Mouse (Mus musculus) T-helper 2 cell (primary cell): ENCODE results near the gene Ccnd3.
"Not testable (repeated sequence)": the region's sequence is repeated elsewhere in the genome, so short reads cannot be mapped to it uniquely, and the experiment has no call there.

Experiments
- in situ Hi-C: fragments of 300-600 bp; cut with MboI, MseI; formaldehyde crosslinking; loops from one replicate; pipeline ENCODE4 v1.15.1; 2025; ENCODE audit warnings: high pct_unique_total_duplicates

Gene Ccnd3

DNA sequence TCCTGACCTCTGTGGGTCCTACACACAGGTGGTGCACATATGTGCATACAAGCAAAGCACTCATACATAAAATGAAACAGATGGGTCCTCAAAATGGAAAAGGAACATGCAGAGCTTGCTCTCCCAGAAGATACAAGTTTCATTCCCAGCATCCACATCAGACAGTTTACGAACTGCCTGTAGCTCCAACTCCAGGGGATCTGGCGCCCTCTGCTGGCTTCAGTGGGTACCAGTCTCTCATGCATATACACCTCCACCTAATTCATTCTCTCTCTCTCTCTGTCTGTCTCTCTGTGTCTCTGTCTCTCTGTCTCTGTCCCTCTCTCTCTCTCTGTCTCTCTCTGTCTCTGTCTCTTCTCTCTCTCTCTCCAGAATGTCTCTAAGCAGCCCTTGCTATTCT, 22.4 kb upstream of the Ccnd3 start:
- in situ Hi-C loops, result no loop called here

DNA sequence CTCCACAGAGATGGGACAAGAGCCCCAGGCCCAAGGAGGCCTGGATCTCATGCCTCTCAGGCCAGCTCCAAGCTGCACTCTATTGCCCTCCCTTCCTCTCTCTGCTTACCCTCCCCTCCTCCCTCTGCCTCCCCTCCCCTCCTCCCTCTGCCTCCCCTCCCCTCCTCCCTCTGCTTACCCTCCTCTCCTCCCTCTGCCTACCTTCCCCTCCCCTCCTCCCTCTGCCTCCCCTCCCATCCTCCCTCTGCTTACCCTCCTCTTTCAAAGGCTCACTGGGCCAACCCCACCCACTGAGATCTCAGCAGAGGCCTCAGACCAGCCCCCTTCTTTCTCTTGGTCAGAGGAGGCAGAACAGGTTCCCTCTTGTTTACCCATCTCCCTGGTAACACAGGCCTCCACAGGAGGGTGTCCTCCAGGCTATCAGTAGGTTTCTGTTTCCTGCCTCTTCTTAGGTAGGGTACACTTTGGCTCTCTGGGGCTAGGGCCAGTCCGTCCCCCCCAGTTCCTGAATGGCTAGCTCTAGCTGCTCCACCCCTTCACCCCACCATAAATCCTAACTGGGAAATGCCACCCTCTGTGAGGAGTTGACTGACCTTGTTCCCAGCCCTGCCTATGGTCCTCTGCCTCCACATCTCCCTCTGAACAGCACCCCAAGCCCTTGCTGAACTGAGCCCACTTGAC, 20.5 kb upstream of the Ccnd3 start:
- in situ Hi-C loops, result no loop called here

DNA sequence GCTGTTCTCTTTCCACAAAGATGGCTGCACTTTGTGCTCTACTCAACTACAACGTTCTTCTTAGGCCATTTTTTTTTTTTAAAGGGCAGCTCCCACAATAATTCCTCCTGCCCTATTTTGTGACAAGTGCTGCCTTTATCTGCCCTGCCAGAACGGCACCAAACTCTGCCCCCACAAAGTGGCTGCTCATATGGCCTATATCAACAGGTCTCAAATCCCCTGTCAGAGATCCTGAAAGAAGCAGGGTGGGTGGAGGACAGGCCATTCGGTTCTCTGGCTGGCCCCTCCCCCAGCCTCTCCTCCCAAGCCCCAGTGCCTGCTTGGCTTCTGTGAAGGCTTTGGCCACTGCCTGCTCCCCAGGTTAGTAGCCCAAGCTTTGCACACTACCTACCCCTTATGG, 19.9 kb upstream of the Ccnd3 start:
- in situ Hi-C loops, result no loop called here

- in situ Hi-C loops, result no loop called here
Measured at GRCm38 (mm10) chr17:47485791-47486190, 19.1 kb upstream of the Ccnd3 start.

- in situ Hi-C loops, result no loop called here
Measured at GRCm38 (mm10) chr17:47490791-47491190, 14.1 kb upstream of the Ccnd3 start.

- in situ Hi-C loops, result no loop called here
Measured at GRCm38 (mm10) chr17:47492731-47493130, 12.1 kb upstream of the Ccnd3 start.

- in situ Hi-C loops, result no loop called here
Measured at GRCm38 (mm10) chr17:47493653-47494052, 11.2 kb upstream of the Ccnd3 start.

DNA sequence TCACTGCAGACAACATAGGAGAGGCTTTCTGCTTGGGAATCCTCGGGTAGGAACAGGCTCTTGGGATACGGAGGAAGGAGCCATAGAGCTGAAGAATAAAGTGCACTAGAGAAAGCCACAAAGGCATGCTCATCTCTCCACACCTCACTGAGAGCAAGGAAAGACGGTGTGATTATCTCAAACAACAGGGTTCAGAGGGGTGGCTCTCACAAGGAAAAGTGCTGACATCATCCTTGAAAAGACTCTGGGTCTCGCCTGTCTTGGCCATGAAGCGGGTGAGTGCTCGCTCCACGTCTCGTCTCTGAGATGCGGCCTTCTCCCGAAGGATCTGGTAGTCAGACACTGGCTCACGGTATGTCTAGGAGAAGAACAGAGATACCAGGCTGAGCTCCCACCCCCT, 10.7 kb upstream of the Ccnd3 start:
- in situ Hi-C loops, result no loop called here

DNA sequence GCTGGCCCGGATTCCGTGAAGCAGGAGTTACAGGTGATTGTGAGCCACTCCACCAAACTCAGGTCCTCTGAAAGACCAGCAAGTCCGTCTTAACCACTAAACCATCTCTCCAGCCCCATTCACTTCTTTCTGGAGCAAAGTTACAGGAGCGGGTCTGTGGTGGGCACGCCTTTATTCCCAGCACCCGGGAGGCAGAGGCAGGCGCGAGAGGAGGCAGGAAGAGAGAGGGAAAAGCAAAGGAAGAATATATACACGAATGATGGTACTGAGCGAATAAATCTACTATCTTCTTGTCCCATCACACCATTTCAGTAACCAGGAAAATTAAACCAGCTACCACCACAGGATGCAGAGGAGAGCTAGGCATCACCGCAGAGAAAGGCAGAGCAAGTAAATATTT, 3.3 kb upstream of the Ccnd3 start:
- in situ Hi-C loops, result no loop called here

DNA sequence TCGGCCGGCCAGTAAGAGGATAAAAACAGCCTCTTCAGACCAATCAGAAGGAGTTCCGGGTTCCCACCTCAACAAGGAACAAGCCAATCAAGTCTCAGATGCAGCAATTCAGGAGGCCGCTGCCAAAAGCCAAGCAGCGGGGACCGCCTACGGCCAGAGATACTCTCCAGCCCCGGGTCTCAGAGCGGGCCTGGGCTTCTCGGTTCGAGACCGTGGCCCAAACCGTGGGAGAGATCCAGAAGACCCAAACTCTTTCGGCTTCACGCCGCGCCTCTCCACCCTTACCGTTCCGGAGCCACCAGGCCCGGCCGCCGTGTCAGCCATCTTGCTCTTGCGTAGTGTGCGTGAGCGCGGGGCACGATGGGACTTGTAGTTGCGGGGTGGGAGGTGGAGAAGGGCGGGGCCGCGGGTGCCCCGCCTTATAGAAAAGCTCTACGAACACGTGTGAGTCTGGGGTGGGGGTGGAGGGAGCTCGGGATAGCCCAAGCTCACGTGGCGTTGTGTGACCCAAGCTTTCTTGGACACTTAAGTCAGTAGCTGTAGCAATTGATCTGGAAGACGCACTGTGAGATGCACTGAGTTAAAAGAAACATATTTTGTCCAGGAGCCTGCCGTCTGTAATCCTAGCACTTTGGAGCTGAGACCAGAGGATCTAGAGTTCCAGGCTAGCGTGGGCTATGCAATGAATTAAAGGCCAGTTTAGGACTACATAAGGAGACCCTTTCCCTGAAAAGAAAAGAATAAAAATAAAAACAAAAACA, 2.7 kb upstream of the Ccnd3 start, which contains the start of gene Taf8:
Gene Taf8, minus strand, starts transcription at position 347 of the 761 bp plus-strand sequence.
- in situ Hi-C loops, result no loop called here

GRCm38 (mm10) chr17:47502707-47503045, 2.2 kb upstream of the Ccnd3 start:
- in situ Hi-C loops, result not testable (repeated sequence)

DNA sequence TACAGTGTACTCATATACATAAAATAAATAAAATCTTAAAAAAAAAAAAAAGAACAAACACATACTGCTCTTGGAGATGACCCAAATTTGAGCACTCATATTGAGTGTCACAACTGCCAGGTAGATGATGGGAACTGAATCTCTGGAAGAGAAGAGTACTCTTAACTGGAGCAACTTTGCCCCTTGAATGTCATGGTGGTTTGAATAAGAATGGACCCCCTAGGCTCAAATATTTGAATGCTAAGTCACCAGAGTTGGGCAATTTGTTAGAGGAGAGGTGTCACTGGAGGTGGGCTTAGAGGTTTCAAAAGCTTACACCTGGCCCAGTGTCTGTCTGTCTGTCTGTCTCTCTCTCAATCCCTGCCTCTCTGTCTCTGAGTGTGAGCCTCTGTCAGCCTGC, 1.2 kb upstream of the Ccnd3 start:
- in situ Hi-C loops, result no loop called here

- in situ Hi-C loops, result no loop called here
Measured at GRCm38 (mm10) chr17:47504228-47504627, 623 bp upstream of the Ccnd3 start.

DNA sequence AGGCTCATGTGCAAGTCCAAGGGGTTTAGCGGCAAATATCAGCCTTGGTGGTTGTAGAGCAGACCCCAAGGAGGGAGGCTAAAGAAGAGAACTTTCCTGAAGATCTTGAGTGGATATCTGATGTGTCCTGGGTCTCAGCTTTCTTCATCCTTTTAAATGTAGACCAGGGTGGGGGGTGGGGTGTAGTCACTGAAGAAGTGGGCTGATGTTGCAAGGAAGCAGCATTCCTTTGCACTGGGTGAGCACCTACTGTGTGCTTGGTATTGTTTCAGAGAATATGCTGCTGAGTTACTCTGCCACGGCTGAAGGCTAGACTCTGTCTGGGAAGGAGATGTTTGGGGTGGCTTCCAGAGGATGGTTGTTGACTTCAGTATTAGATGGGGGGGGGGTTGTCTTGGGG, 715 bp downstream of the Ccnd3 start:
- in situ Hi-C loops, result no loop called here

DNA sequence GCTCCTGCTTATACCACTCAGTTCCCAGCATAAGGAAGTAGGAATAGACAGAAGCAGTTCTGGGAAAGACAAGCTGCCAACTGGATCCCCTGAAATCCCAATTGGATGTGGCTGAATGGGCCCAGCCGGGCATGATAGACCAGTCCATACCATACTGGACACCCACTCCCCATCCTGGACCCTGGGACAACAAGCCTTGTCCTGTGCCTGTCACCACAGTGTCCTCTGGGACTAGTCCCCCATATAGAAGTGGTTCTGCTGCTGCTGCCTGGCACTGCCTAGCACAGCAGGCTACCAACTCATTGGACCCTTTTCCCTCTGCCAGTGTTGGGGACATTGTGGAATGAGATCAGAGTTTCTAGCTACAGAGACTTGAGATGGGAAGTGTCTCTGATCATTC, 1.2 kb downstream of the Ccnd3 start:
- in situ Hi-C loops, result no loop called here

DNA sequence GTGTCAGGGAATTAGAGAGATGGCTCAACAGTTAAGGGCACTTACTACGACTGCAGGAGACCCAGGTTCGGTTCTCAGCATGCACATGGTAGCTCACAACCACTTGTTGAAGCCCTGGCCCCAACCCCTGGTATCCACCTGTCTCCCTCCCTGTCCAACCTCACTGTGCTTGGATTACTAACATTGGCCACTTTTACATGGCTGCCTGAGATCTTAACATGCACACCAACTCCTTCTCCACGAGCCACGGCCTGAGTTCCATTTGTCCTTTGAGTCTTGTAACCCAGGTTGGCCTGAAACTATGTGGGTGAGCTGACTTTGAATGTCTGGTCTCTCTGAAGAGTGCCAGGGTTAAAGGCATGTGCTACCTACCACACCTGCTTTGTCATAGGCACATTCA, 1.8 kb downstream of the Ccnd3 start:
- in situ Hi-C loops, result no loop called here

GRCm38 (mm10) chr17:47507523-47507922, 2.7 kb downstream of the Ccnd3 start:
- in situ Hi-C loops, result no loop called here

- in situ Hi-C loops, result no loop called here
Measured at GRCm38 (mm10) chr17:47508012-47508608, 3.3 kb downstream of the Ccnd3 start.

GRCm38 (mm10) chr17:47509031-47509705, 4.3 kb downstream of the Ccnd3 start:
- in situ Hi-C loops, result no loop called here

DNA sequence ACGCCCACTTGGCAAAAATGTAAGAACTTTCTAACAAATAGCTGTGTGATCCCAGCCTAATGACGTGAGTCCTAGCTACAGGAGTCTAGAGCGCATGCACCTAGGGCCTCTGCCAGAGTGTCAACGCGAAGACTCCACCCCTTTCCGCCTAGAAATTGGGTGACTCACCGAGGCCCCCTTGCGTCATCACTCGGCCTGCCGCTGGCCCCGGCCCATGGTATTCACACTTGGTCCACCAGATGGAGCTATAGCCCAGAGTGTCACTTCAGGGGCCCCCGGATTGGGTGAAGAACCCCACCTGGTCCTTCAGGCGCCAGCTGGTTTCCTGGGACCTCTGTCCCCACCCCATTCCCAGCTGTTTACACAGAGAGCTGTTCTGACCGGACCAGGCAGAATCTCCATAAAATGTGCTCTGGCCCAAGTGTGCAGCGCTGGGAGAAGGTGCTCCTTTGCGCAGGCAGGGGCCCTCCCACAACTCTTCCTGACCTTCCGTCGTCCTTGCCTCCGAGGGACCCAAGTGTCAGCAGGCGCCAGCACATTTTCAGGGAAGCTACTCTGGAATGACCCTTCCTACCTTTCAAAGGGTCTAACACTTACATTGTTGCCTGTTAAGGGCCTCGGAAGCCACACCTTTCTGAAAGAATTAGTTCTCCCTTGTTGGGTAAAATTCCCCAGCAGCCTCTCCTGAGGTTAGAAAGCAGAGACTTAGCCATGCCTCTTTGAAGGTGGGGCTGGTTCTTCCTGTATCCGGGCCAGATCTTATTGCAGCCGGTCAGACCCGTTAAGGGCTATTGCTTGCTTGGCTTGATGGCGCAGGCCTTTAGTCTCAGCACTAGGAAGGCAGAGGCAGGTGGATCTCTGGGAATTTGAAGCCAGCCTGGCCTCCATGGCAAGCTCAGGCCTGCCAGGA, 6.5 kb downstream of the Ccnd3 start:
- in situ Hi-C loops, result loop anchor here (5.0 kb wide), 2 partner anchors 81 to 181 kb away; partner anchors contain the start of genes Gm21981 and Prickle4
